Mouse (Mus musculus): Measurements from ENCODE around the gene Ppp2ca. TPM values are rescaled to one million over a fixed set of nuclear protein-coding genes. Genes with fewer than 3 reads are reported as not detected.
"Not testable (repeated sequence)": the region's sequence is repeated elsewhere in the genome, so short reads cannot be mapped to it uniquely, and the experiment has no call there.

The Ppp2ca gene
- polyA plus RNA-seq, 1 experiment from 2014 or later = 112 TPM

DNA sequence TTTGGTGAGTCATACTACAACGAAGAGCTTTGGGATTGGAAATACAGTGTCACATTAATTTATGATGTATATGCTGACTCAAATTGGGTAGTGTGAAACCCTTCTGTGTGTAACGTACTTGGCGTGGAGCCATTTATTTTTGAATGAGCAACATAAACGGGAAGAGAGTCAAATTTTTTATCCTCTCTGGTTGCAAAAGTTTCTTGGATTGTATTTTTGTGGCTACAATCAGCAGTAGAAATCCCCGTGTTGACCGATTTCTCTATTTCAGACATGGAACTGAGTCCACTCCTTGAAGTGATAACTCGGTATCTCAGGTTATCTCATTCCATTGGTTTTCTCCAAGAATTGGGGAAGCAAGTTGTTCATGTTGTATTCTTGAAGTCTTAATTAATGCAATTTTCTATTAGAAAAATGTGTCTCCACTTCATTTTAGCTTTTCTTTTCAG, 1.3 kb downstream of the Ppp2ca start:
- Histone ChIP-seq H3K27ac (replicated peaks; ENCODE audit: low read depth, low read length) (no peak overlapping the region), H3K36me3 (ENCODE audit: control insufficient read depth, insufficient read depth, low read length) (no peaks in the 10 kb centered on the region; the same call in 1 of the 2 replicates), H3K4me3 (ENCODE audit: low read depth, low read length) (peak overlapping the region; percentile 76), H3K9ac (ENCODE audit: low read length) (peak overlapping the region; percentile 99), H3K27me3 (ENCODE audit: control insufficient read depth, insufficient read depth, low read length) (no peaks in the 10 kb centered on the region), H3K9me3 (ENCODE audit: control insufficient read depth, low read length) (no peaks in the 10 kb centered on the region), H3K4me2 (ENCODE audit: low read depth, severe bottlenecking) (peak overlapping the region; percentile 77), H3K4me1 (ENCODE audit: control insufficient read depth, insufficient read depth, low read length) (peaks cover 16% of the 10 kb centered on the region)
- DNase-seq (ENCODE audit: low spot score) (no peak), ATAC-seq (ENCODE audit: insufficient number of reproducible peaks, low FRiP score, low TSS enrichment, low read depth) (no peak)
- 6% methylated on average over 7 of the region's 7 CpGs for WGBS

DNA sequence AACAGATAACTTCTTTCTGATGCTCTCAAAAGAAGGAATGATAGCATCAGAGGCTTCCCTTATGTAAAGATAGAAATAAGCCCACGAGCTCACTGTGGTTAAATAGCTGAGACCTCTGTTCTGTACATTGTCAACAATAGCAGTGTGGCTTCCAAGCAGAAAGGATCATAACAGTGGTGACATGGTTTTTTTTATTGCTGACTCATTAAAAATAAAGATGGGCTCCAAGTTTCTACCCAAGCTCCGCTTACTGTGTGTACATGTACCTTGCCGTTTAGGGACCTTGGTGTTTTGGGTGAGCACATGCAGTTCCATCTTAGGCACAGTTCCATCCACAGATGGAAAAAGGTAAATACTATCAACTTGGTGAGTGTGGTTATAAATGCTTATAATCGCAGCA, 4.5 kb downstream of the Ppp2ca start:
- ATAC-seq (ENCODE audit: insufficient number of reproducible peaks, low FRiP score, low TSS enrichment, low read depth) (no peak), DNase-seq (ENCODE audit: low spot score) (no peak)
- Histone ChIP-seq H3K9me3 (ENCODE audit: control insufficient read depth, low read length) (no peaks in the 10 kb centered on the region), H3K4me1 (ENCODE audit: control insufficient read depth, insufficient read depth, low read length) (peaks cover 14% of the 10 kb centered on the region), H3K9ac (ENCODE audit: low read length) (no peak overlapping the region), H3K4me3 (ENCODE audit: low read depth, low read length) (no peak overlapping the region), H3K27ac (replicated peaks; ENCODE audit: low read depth, low read length) (no peak overlapping the region), H3K4me2 (ENCODE audit: low read depth, severe bottlenecking) (no peak overlapping the region), H3K27me3 (ENCODE audit: control insufficient read depth, insufficient read depth, low read length) (no peaks in the 10 kb centered on the region), H3K36me3 (ENCODE audit: control insufficient read depth, insufficient read depth, low read length) (no peaks in the 10 kb centered on the region; the same call in 1 of the 2 replicates)
- WGBS = 88% methylated on average over 4 of the region's 4 CpGs

DNA sequence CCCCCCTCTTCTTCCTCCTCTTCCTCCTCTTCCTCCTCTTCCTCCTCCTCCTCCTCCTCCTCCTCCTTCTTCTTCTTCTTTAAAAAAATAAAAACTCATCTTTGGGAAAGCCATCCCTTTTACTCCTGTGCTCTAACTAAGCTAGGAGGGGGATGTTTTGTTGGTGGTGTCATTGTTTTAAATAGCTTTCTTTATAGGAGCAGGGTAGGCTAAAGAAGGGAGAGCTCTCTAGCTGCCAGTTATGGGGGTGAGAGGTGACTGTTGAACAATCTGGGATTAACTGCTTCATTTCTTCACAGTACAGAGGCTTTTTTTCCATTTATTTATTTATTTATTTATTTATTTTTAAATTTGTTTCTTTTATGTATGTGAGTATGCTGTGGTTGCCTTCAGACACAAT, 7.0 kb downstream of the Ppp2ca start:
- H3K4me1 ChIP-seq (ENCODE audit: control insufficient read depth, insufficient read depth, low read length) = peaks cover 8% of the 10 kb centered on the region; the same call in 1 of the 2 replicates
- ATAC-seq (ENCODE audit: insufficient number of reproducible peaks, low FRiP score, low TSS enrichment, low read depth) (no peak), DNase-seq (ENCODE audit: low spot score) (no peak)
- no peak overlapping the region for H3K4me3 ChIP-seq (ENCODE audit: low read depth, low read length)
- H3K36me3 ChIP-seq (ENCODE audit: control insufficient read depth, insufficient read depth, low read length) = no peaks in the 10 kb centered on the region; the same call in 1 of the 2 replicates
- H3K27me3 ChIP-seq (ENCODE audit: control insufficient read depth, insufficient read depth, low read length) = no peaks in the 10 kb centered on the region
- no peak overlapping the region for H3K27ac ChIP-seq (replicated peaks; ENCODE audit: low read depth, low read length)
- no peak overlapping the region for H3K4me2 ChIP-seq (ENCODE audit: low read depth, severe bottlenecking)
- no peaks in the 10 kb centered on the region for H3K9me3 ChIP-seq (ENCODE audit: control insufficient read depth, low read length)
- no peak overlapping the region for H3K9ac ChIP-seq (ENCODE audit: low read length)

DNA sequence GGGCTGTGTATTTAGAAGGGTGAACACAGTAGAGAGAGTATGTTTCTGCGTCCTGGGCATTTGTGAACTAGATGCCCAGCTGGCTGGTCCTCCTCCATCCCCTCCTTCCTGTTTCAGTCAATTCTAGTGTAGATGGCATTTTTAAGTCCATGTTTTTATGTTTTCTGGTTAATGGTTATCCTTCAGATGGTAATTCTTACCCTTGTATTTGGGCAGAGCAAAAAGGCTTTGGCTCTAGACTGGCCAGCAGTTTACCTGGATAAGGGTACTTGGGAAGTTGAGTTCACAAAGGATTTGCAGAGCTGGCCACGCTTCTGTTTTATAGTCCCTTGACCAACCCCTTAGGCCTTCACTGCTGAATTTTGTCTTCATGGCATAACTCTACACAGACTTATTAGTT, 7.6 kb downstream of the Ppp2ca start:
- Histone ChIP-seq H3K4me1 (ENCODE audit: control insufficient read depth, insufficient read depth, low read length) (peaks cover 4% of the 10 kb centered on the region; the same call in 1 of the 2 replicates), H3K4me3 (ENCODE audit: low read depth, low read length) (no peak overlapping the region), H3K27me3 (ENCODE audit: control insufficient read depth, insufficient read depth, low read length) (no peaks in the 10 kb centered on the region), H3K9ac (ENCODE audit: low read length) (no peak overlapping the region), H3K4me2 (ENCODE audit: low read depth, severe bottlenecking) (no peak overlapping the region), H3K9me3 (ENCODE audit: control insufficient read depth, low read length) (no peaks in the 10 kb centered on the region), H3K36me3 (ENCODE audit: control insufficient read depth, insufficient read depth, low read length) (no peaks in the 10 kb centered on the region; the same call in 1 of the 2 replicates), H3K27ac (replicated peaks; ENCODE audit: low read depth, low read length) (no peak overlapping the region)
- 94% methylated on average over 2 of the region's 2 CpGs for WGBS
- no peak for ATAC-seq (ENCODE audit: insufficient number of reproducible peaks, low FRiP score, low TSS enrichment, low read depth)
- no peak for DNase-seq (ENCODE audit: low spot score)

DNA sequence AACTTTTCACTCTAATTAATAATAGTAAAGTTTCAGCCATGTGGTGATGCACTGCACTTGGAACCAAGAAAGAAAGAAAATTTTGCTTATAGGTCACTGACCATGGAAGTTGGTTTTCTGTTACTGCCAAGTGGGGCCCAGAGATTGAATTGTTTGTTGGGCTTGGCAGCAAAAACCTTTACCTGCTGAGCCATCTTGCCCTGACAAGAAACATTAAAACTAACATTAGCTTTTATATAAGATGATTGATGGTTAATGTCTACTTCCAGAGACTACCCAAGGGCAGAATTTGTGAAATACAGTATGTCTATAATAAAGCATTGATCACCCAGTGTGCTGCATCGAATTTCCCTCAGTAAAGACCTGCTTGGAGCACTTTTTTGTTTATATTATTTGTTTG, 8.0 kb downstream of the Ppp2ca start:
- H3K9me3 ChIP-seq (ENCODE audit: control insufficient read depth, low read length) = no peaks in the 10 kb centered on the region
- H3K27me3 ChIP-seq (ENCODE audit: control insufficient read depth, insufficient read depth, low read length) = no peaks in the 10 kb centered on the region
- no peak overlapping the region for H3K4me3 ChIP-seq (ENCODE audit: low read depth, low read length)
- H3K4me1 ChIP-seq (ENCODE audit: control insufficient read depth, insufficient read depth, low read length) = no peaks in the 10 kb centered on the region; the same call in 1 of the 2 replicates
- ATAC-seq (ENCODE audit: insufficient number of reproducible peaks, low FRiP score, low TSS enrichment, low read depth) (no peak), DNase-seq (ENCODE audit: low spot score) (no peak)
- H3K36me3 ChIP-seq (ENCODE audit: control insufficient read depth, insufficient read depth, low read length) = no peaks in the 10 kb centered on the region
- H3K9ac ChIP-seq (ENCODE audit: low read length) = no peak overlapping the region
- no peak overlapping the region for H3K4me2 ChIP-seq (ENCODE audit: low read depth, severe bottlenecking)
- no peak overlapping the region for H3K27ac ChIP-seq (replicated peaks; ENCODE audit: low read depth, low read length)
- WGBS = 90% methylated on average over 1 of the region's 1 CpGs

DNA sequence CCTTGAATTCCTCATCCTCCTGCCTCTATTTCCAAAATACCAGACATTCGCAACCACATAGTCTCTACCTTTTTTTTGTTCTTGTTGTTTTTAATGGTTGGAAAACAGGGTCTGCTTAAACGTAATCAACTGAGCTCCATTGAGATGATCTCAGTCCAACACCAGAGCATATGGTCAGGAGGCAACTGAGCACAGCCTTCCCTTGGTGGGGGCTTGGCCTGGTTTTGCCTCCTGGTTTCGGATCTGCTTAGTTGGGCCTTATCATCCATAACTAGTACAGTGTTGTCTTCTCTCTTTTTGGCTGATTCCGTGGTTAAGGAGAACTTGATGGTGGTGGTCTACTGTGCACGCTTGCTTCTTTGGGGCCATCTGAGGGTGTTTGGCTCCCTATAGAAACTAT, 10.3 kb downstream of the Ppp2ca start:
- H3K4me1 ChIP-seq (ENCODE audit: control insufficient read depth, insufficient read depth, low read length) = no peaks in the 10 kb centered on the region
- no peak for ATAC-seq (ENCODE audit: insufficient number of reproducible peaks, low FRiP score, low TSS enrichment, low read depth)
- no peak overlapping the region for H3K9ac ChIP-seq (ENCODE audit: low read length)
- WGBS = 92% methylated on average over 5 of the region's 5 CpGs
- H3K4me2 ChIP-seq (ENCODE audit: low read depth, severe bottlenecking) = no peak overlapping the region
- no peaks in the 10 kb centered on the region for H3K9me3 ChIP-seq (ENCODE audit: control insufficient read depth, low read length)
- no peak overlapping the region for H3K4me3 ChIP-seq (ENCODE audit: low read depth, low read length)
- H3K36me3 ChIP-seq (ENCODE audit: control insufficient read depth, insufficient read depth, low read length) = no peaks in the 10 kb centered on the region
- no peak for DNase-seq (ENCODE audit: low spot score)
- H3K27me3 ChIP-seq (ENCODE audit: control insufficient read depth, insufficient read depth, low read length) = no peaks in the 10 kb centered on the region
- no peak overlapping the region for H3K27ac ChIP-seq (replicated peaks; ENCODE audit: low read depth, low read length)

DNA sequence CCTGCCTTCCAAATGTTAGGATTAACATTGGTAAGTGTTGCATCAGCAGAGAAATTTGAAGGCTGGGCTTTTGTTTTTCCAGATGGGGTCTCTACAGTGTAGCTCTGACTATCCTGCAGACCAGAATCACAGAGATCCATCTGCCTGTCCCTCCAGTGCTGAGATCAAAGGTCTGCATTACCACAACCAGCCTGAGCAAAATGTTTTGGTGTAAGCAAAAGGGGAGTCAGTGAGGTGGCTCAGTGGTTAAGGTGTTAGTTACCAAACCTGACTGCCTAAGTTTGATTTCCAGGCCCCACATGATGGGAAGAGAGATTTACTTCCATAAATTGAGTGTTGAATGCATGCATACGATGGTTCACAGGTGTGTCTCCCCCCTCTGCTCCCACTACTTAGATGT, 10.9 kb downstream of the Ppp2ca start:
- ATAC-seq (ENCODE audit: insufficient number of reproducible peaks, low FRiP score, low TSS enrichment, low read depth) = no peak

DNA sequence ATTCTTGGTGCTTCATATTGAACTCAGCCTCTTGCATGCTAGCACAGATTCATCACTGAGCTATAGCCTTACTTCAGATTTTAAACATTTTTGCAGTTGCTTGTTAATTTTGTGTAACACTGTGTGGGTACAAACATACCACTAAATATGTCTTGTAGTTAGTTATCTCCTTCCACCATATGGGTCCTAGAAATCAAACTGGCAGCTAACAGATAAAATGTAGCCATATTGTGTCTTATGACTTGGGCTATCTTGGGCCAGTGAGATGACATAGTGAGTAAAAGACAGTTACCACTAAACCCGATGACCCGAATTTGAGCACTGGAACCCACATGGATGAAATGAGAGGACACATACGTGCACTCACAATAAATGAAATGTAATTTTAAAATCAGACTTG, 17.0 kb downstream of the Ppp2ca start:
- Histone ChIP-seq H3K4me2 (ENCODE audit: low read depth, severe bottlenecking) (no peak overlapping the region), H3K9ac (ENCODE audit: low read length) (no peak overlapping the region), H3K9me3 (ENCODE audit: control insufficient read depth, low read length) (no peaks in the 10 kb centered on the region; the same call in 1 of the 2 replicates), H3K4me1 (ENCODE audit: control insufficient read depth, insufficient read depth, low read length) (no peaks in the 10 kb centered on the region), H3K4me3 (ENCODE audit: low read depth, low read length) (no peak overlapping the region), H3K27me3 (ENCODE audit: control insufficient read depth, insufficient read depth, low read length) (no peaks in the 10 kb centered on the region), H3K36me3 (ENCODE audit: control insufficient read depth, insufficient read depth, low read length) (peaks cover 36% of the 10 kb centered on the region), H3K27ac (replicated peaks; ENCODE audit: low read depth, low read length) (no peak overlapping the region)
- ATAC-seq (ENCODE audit: insufficient number of reproducible peaks, low FRiP score, low TSS enrichment, low read depth) (no peak), DNase-seq (ENCODE audit: low spot score) (no peak)
- 93% methylated on average over 3 of the region's 3 CpGs for WGBS

More for the DNA sequence above, 10.9 kb downstream of the Ppp2ca start:
- Histone ChIP-seq H3K9me3 (ENCODE audit: control insufficient read depth, low read length) (no peaks in the 10 kb centered on the region), H3K27me3 (ENCODE audit: control insufficient read depth, insufficient read depth, low read length) (no peaks in the 10 kb centered on the region), H3K4me3 (ENCODE audit: low read depth, low read length) (no peak overlapping the region), H3K27ac (replicated peaks; ENCODE audit: low read depth, low read length) (no peak overlapping the region), H3K4me1 (ENCODE audit: control insufficient read depth, insufficient read depth, low read length) (no peaks in the 10 kb centered on the region), H3K36me3 (ENCODE audit: control insufficient read depth, insufficient read depth, low read length) (peaks cover 1% of the 10 kb centered on the region; the same call in 1 of the 2 replicates), H3K9ac (ENCODE audit: low read length) (no peak overlapping the region), H3K4me2 (ENCODE audit: low read depth, severe bottlenecking) (no peak overlapping the region)
- 86% methylated on average over 1 of the region's 1 CpGs for WGBS
- DNase-seq (ENCODE audit: low spot score) = no peak

DNA sequence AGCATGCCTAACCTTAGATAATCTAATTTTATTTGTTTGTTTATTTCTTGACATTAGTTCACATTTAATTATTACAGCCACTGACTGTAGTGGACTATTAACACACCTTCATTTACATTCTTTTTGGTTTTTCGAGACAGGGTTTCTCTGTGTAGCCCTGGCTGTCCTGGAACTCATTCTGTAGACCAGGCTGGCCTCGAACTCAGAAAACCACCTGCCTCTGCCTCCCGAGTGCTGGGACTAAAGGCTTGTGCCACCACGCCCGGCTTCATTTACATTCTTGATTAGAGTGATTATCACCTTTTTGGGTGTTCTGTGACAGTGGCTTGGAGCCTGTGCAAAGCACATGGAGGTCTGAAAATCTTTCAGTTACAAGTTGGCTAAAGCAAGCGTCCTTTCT, 17.6 kb downstream of the Ppp2ca start:
- not testable (repeated sequence) for H3K4me2 ChIP-seq (ENCODE audit: low read depth, severe bottlenecking); H3K27me3 ChIP-seq (ENCODE audit: control insufficient read depth, insufficient read depth, low read length); DNase-seq (ENCODE audit: low spot score); H3K9ac ChIP-seq (ENCODE audit: low read length); H3K4me1 ChIP-seq (ENCODE audit: control insufficient read depth, insufficient read depth, low read length); H3K27ac ChIP-seq (replicated peaks; ENCODE audit: low read depth, low read length); ATAC-seq (ENCODE audit: insufficient number of reproducible peaks, low FRiP score, low TSS enrichment, low read depth); H3K9me3 ChIP-seq (ENCODE audit: control insufficient read depth, low read length); H3K4me3 ChIP-seq (ENCODE audit: low read depth, low read length)
- peaks cover 39% of the 10 kb centered on the region for H3K36me3 ChIP-seq (ENCODE audit: control insufficient read depth, insufficient read depth, low read length)
- 89% methylated on average over 6 of the region's 6 CpGs for WGBS
